ENCODE assay signal across 8 mouse cellular contexts in the genomic region with DNA sequence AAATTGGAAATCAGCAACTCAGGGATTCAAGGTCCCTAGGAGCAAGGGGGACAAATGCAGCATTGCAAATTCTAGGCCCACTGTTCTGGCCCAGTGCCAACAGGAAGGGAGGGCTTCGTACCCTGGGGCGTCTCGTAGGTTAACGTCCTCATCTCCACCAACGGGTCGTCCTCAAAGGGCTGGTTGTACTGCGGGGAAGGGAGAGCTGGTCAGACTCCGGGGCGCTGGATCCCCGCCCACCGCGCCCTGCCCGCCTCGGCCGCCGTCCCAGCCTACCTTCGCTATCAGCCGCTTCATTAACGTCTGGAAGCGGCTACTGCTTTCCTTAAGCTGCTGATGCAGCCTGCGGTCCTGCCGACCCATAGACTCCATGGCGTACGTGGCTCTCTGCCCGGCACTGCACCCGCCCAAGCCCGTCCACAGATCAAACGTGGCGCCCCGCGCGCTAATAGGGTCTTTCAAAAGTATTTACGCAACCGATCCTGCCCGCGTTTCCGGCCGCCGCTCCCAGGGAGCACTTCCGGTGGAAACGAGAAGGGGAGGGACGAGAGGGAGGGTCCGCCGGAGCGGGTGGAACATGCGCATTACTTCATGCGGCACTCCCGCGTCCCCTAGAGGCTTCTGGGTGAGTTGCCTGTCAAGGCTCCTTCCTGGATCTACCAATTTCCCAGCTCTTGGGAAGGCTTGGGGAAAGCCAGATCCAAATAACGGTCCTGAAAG. TPM values are rescaled to one million over a fixed set of nuclear protein-coding genes. Genes with fewer than 3 reads are reported as not detected.
A peak's percentile ranks its signal among the peaks of the same experiment; 100 is the strongest.
DNase-seq lines count a peak whose midpoint lies in the region; ATAC-seq lines count a peak whose summit lies in the region.

A gene (minus strand): TSS at position 536 of the 720 bp plus-strand sequence.
A gene (plus strand): TSS at position 564 of the 720 bp plus-strand sequence.

- no peaks in the 10 kb centered on the region for H3K27me3 ChIP-seq in lung, embryonic 16.5 days (ENCODE audit: control insufficient read depth, insufficient read depth, low read depth, low read length)

- no peaks in the 10 kb centered on the region for H3K9me3 ChIP-seq in lung, embryonic 16.5 days (ENCODE audit: control insufficient read depth, low read length)

- ATAC-seq in hematopoietic stem cell, adult 5-6 weeks (replicated peaks in 1 of 2; ENCODE audit: insufficient read depth in 1 of 2, low FRiP score in 2 of 2, low TSS enrichment in 1 of 2, low read depth in 1 of 2, poor library complexity in 2 of 2, severe bottlenecking in 2 of 2): peak; percentile 81 to 87
- ATAC-seq in lung, embryonic 16.5 days (ENCODE audit: low read depth): peak; percentile 96

- peaks cover 18% of the 10 kb centered on the region for H3K4me1 ChIP-seq in lung, embryonic 16.5 days (replicated peaks; ENCODE audit: control insufficient read depth, insufficient read depth, low read length)

- peaks cover 25% of the 10 kb centered on the region for H3K36me3 ChIP-seq in lung, embryonic 16.5 days (ENCODE audit: control insufficient read depth, insufficient read depth, low read length)

- WGBS in lung, embryonic 16.5 days: under 1% methylated on average over 50 of the region's 50 CpGs

- peak within 1 kb of the TSS; percentile 63 for H3K4me2 ChIP-seq in lung, embryonic 16.5 days (ENCODE audit: low read depth, low read length)

- DNase-seq in MEL-GATA-1-ER (ENCODE audit: extremely low read depth, low read depth): peak; percentile 99
- DNase-seq in cerebellum, adult 8-10 months: peak; percentile 100
- peak; percentile 100 for DNase-seq in forelimb bud, embryonic 11.5 days (ENCODE audit: low read depth, low spot score)
- DNase-seq in layer of hippocampus, adult 9-10 months (ENCODE audit: low spot score): peak; percentile 100
- DNase-seq in ovary, postnatal 10 days (ENCODE audit: low spot score): peak; percentile 100
- DNase-seq in thymus, postnatal 10 days (ENCODE audit: low spot score in 2 of 2): peak; percentile 100

- peak within 1 kb of the TSS; percentile 57 for H3K4me3 ChIP-seq in lung, embryonic 16.5 days (ENCODE audit: low read length)

- H3K9ac ChIP-seq in lung, embryonic 16.5 days (ENCODE audit: low read length): peak within 1 kb of the TSS; percentile 85

- H3K27ac ChIP-seq in lung, embryonic 16.5 days (ENCODE audit: low read length): peak within 1 kb of the TSS; percentile 89

RNA-seq across cellular contexts. Expression of the first gene that starts in this region (rescaled TPM):
- total RNA-seq in hematopoietic stem cell, adult 5-6 weeks (2017): 206 and 220 TPM in 2 replicates
- 184 and 186 TPM in 2 replicates for polyA plus RNA-seq in lung, embryonic 16.5 days (2015; fragmentation: Nextera tagmentation; extraction: Ambion mirVana)

RNA-seq across cellular contexts. Expression of the second gene that starts in this region (rescaled TPM):
- total RNA-seq in hematopoietic stem cell, adult 5-6 weeks (2017): not detected in 2 replicates
- 0.04 TPM in 1 of 2 replicates, not detected in the other for polyA plus RNA-seq in lung, embryonic 16.5 days (2015; fragmentation: Nextera tagmentation; extraction: Ambion mirVana)

Comparison
In these comparisons a context has a peak if more than half of its experiments do, and no peak if none do; other contexts are left out.
1. Peak in every context shown above with its lines: DNase-seq, ATAC-seq, H3K4me3 ChIP-seq and H3K27ac ChIP-seq.